In the genomic region with DNA sequence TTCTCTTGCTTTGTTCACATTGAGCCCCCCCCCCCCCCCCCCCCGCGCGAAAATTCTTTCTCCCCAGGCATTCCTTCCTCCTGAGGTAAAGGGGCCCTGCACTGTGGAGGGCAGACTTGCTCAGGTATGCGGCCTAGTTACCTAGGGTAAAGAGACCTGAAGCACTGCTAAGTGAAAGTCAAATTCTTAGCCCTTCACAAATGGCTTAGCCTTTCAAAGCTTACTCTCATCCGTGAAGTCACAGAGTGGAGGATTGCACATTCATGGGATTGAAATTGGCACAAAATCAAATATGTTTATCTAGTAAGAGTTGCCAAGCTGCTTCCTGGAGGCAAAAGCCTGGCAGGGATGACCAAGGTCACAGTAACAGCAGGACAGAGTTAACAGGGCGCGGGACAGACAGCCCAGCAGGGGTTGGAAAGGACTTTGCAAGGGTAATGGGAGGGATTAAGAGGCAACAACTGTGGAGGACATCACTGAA, we compare ENCODE assay signal across 9 mouse cellular contexts.
DNase-seq lines count a peak whose midpoint lies in the region; ATAC-seq lines count a peak whose summit lies in the region.
"Had no signal": no experiment of that assay in that cellular context is flagged by ENCODE, and none has a peak within 500 bp of the region (broad histone marks: within the 10 kb centered on the region; RNA-seq: fewer than 3 reads in every experiment).

No protein-coding gene starts in this region.

- no peak overlapping the region for H3K9ac ChIP-seq in forebrain, embryonic 15.5 days (replicated peaks)
- H3K9ac ChIP-seq in forebrain, embryonic 14.5 days (ENCODE audit: low read length) = no peak overlapping the region
- no peak overlapping the region for H3K9ac ChIP-seq in intestine, embryonic 14.5 days (ENCODE audit: low read length)

- no peaks in the 10 kb centered on the region for H3K9me3 ChIP-seq in forebrain, embryonic 15.5 days
- no peaks in the 10 kb centered on the region for H3K9me3 ChIP-seq in forebrain, embryonic 14.5 days (replicated peaks; ENCODE audit: control insufficient read depth, low read length)
- peaks cover 7% of the 10 kb centered on the region; the same call in 1 of the 2 replicates for H3K9me3 ChIP-seq in intestine, embryonic 14.5 days (ENCODE audit: control insufficient read depth, low read length)

- no peaks in the 10 kb centered on the region for H3K36me3 ChIP-seq in forebrain, embryonic 15.5 days
- no peaks in the 10 kb centered on the region for H3K36me3 ChIP-seq in forebrain, embryonic 14.5 days (ENCODE audit: control insufficient read depth, insufficient read depth, low read length)
- no peaks in the 10 kb centered on the region for H3K36me3 ChIP-seq in intestine, embryonic 14.5 days (ENCODE audit: control insufficient read depth, insufficient read depth, low read length)

- no peak overlapping the region for H3K4me2 ChIP-seq in forebrain, embryonic 15.5 days (replicated peaks)
- no peak overlapping the region for H3K4me2 ChIP-seq in forebrain, embryonic 14.5 days (ENCODE audit: low read length)
- no peak overlapping the region for H3K4me2 ChIP-seq in intestine, embryonic 14.5 days (ENCODE audit: low read length)

- no peaks in the 10 kb centered on the region for H3K27me3 ChIP-seq in forebrain, embryonic 15.5 days
- H3K27me3 ChIP-seq in forebrain, embryonic 14.5 days (replicated peaks; ENCODE audit: control insufficient read depth, insufficient read depth, low read length) = no peaks in the 10 kb centered on the region
- H3K27me3 ChIP-seq in intestine, embryonic 14.5 days (replicated peaks; ENCODE audit: control insufficient read depth, insufficient read depth, low read length) = no peaks in the 10 kb centered on the region

- WGBS in forebrain, embryonic 15.5 days = 20% methylated on average over 6 of the region's 7 CpGs
- WGBS in forebrain, embryonic 14.5 days = 21% methylated on average over 5 of the region's 7 CpGs
- WGBS in intestine, embryonic 14.5 days = 31% methylated on average over 5 of the region's 7 CpGs

- H3K27ac ChIP-seq in forebrain, embryonic 15.5 days (replicated peaks) = no peak overlapping the region
- H3K27ac ChIP-seq in forebrain, embryonic 14.5 days (ENCODE audit: low read depth, low read length) = no peak overlapping the region
- H3K27ac ChIP-seq in intestine, embryonic 14.5 days (ENCODE audit: low read depth) = no peak overlapping the region

- H3K4me3 ChIP-seq in forebrain, embryonic 15.5 days = no peak overlapping the region
- no peak overlapping the region for H3K4me3 ChIP-seq in forebrain, embryonic 14.5 days (ENCODE audit: low read depth, low read length)
- no peak overlapping the region for H3K4me3 ChIP-seq in intestine, embryonic 14.5 days (ENCODE audit: low read depth, low read length)

- no peak for DNase-seq in forebrain, embryonic 14.5 days (ENCODE audit: low spot score)
- peak; percentile 22 to 29 for DNase-seq in adrenal gland, postnatal 36 days
- no peak for DNase-seq in intestine, embryonic 14.5 days (ENCODE audit: low spot score)
- peak; percentile 34 for DNase-seq in lung, postnatal 25 days (ENCODE audit: low spot score)
- DNase-seq in frontal cortex, adult 2 months (ENCODE audit: extremely low spot score in 1 of 2, low spot score in 1 of 2) = no peak
- DNase-seq in T-cell, adult 2 months (ENCODE audit: low spot score) = no peak
- DNase-seq: cerebellum, adult 18-20 months had no signal

- H3K4me1 ChIP-seq in forebrain, embryonic 15.5 days = no peaks in the 10 kb centered on the region
- H3K4me1 ChIP-seq in forebrain, embryonic 14.5 days (ENCODE audit: control insufficient read depth, insufficient read depth, low read length) = no peaks in the 10 kb centered on the region
- H3K4me1 ChIP-seq in intestine, embryonic 14.5 days (replicated peaks; ENCODE audit: control insufficient read depth, insufficient read depth, low read length) = peaks cover 7% of the 10 kb centered on the region; the same call in 1 of the 2 replicates

- ATAC-seq in forebrain, embryonic 15.5 days (replicated peaks) = 0 out of 2 replicates have a peak, but pooled peaks have one; percentile 32
- ATAC-seq in forebrain, embryonic 14.5 days = no peak
- 0 out of 2 replicates have a peak, but pooled peaks have one; percentile 55 for ATAC-seq in intestine, embryonic 14.5 days (replicated peaks; ENCODE audit: low FRiP score, low TSS enrichment, low read depth)
- ATAC-seq in megakaryocyte-erythroid progenitor cell, adult 5-6 weeks (replicated peaks; ENCODE audit: low FRiP score, low TSS enrichment, poor library complexity, severe bottlenecking) = no peak

Comparison
In these comparisons a context has a peak if more than half of its experiments do, and no peak if none do; other contexts are left out.
1. ATAC-seq: peak in forebrain, embryonic 15.5 days (single experiment) and intestine, embryonic 14.5 days (single experiment); none in forebrain, embryonic 14.5 days (single experiment) and megakaryocyte-erythroid progenitor cell, adult 5-6 weeks (single experiment).
2. DNase-seq: peak in adrenal gland, postnatal 36 days (2 of 2) and lung, postnatal 25 days (single experiment); none in forebrain, embryonic 14.5 days (single experiment), intestine, embryonic 14.5 days (single experiment), frontal cortex, adult 2 months (0 of 2) and T-cell, adult 2 months (single experiment).